Comparison of ENCODE assay signal across 36 mouse cellular contexts in genomic region chr13:30978224-30978623, GRCm38 (mm10). TPM values are rescaled to one million over a fixed set of nuclear protein-coding genes. Genes with fewer than 3 reads are reported as not detected.
A peak's percentile ranks its signal among the peaks of the same experiment; 100 is the strongest.
DNase-seq lines count a peak whose midpoint lies in the region; ATAC-seq and TF ChIP-seq lines count a peak whose summit lies in the region.
"Had no signal": no experiment of that assay in that cellular context is flagged by ENCODE, and none has a peak within 500 bp of the region (broad histone marks: within the 10 kb centered on the region; RNA-seq: fewer than 3 reads in every experiment).

No protein-coding gene starts in this region.

- peak; percentile 37 to 51 for DNase-seq in frontal cortex, adult 2 months (ENCODE audit: extremely low spot score in 1 of 2, low spot score in 1 of 2)
- no peak for DNase-seq in frontal cortex, postnatal 10 days (ENCODE audit: low spot score in 2 of 2)
- DNase-seq in limb, embryonic 14.5 days (ENCODE audit: low spot score): peak; percentile 52
- no peak for DNase-seq in limb, embryonic 10.5 days (ENCODE audit: low spot score)
- DNase-seq in brain, embryonic 14.5 days (ENCODE audit: low read depth): peak; percentile 79
- DNase-seq: adrenal gland, postnatal 14 days; cerebellum, adult 2 months; heart, adult 2 months; heart, postnatal 4 days; kidney, adult 2 months; kidney, postnatal 36 days; liver, postnatal 0 days; lung, postnatal 10 days; right cerebral cortex, postnatal 4 days; thymus, adult 18-20 months; thymus, postnatal 25 days had no signal

- 29% methylated on average over 4 of the region's 4 CpGs for WGBS in forebrain, embryonic 13.5 days
- WGBS in forebrain, embryonic 15.5 days: 19% methylated on average over 4 of the region's 4 CpGs
- WGBS in limb, embryonic 14.5 days: 20% methylated on average over 4 of the region's 4 CpGs
- WGBS in limb, embryonic 10.5 days: 64% methylated on average over 4 of the region's 4 CpGs

- H3K4me3 ChIP-seq in forebrain, embryonic 13.5 days: no peak overlapping the region
- no peak overlapping the region for H3K4me3 ChIP-seq in forebrain, embryonic 15.5 days
- no peak overlapping the region for H3K4me3 ChIP-seq in limb, embryonic 14.5 days (replicated peaks; ENCODE audit: low read length)
- no peak overlapping the region for H3K4me3 ChIP-seq in limb, embryonic 10.5 days
- H3K4me3 ChIP-seq: embryonic facial prominence, embryonic 13.5 days; heart, adult 2 months; heart, embryonic 12.5 days; layer of hippocampus, adult 2 months; limb, embryonic 13.5 days; liver, embryonic 12.5 days; midbrain, embryonic 15.5 days had no signal

- no peaks in the 10 kb centered on the region for H3K9me3 ChIP-seq in forebrain, embryonic 13.5 days (replicated peaks)
- H3K9me3 ChIP-seq in forebrain, embryonic 15.5 days: no peaks in the 10 kb centered on the region
- H3K9me3 ChIP-seq in limb, embryonic 14.5 days (ENCODE audit: control insufficient read depth, low read length): no peaks in the 10 kb centered on the region
- no peaks in the 10 kb centered on the region for H3K9me3 ChIP-seq in limb, embryonic 10.5 days (replicated peaks)
- H3K9me3 ChIP-seq: embryonic facial prominence, embryonic 13.5 days; heart, embryonic 12.5 days; limb, embryonic 13.5 days; liver, embryonic 12.5 days; midbrain, embryonic 15.5 days had no signal

- H3K4me1 ChIP-seq in forebrain, embryonic 13.5 days: peaks cover 5% of the 10 kb centered on the region; the same call in 1 of the 2 replicates
- H3K4me1 ChIP-seq in forebrain, embryonic 15.5 days: peaks cover 10% of the 10 kb centered on the region
- peaks cover 12% of the 10 kb centered on the region for H3K4me1 ChIP-seq in limb, embryonic 14.5 days (ENCODE audit: control insufficient read depth, insufficient read depth, low read length)
- H3K4me1 ChIP-seq in limb, embryonic 10.5 days: peaks cover 7% of the 10 kb centered on the region; the same call in 1 of the 2 replicates

- no peaks in the 10 kb centered on the region for H3K36me3 ChIP-seq in forebrain, embryonic 13.5 days (ENCODE audit: poor library complexity, severe bottlenecking)
- H3K36me3 ChIP-seq in forebrain, embryonic 15.5 days: no peaks in the 10 kb centered on the region
- no peaks in the 10 kb centered on the region for H3K36me3 ChIP-seq in limb, embryonic 14.5 days (ENCODE audit: control insufficient read depth, insufficient read depth, low read length)
- H3K36me3 ChIP-seq in limb, embryonic 10.5 days: no peaks in the 10 kb centered on the region
- H3K36me3 ChIP-seq: embryonic facial prominence, embryonic 13.5 days; heart, embryonic 12.5 days; limb, embryonic 13.5 days; liver, embryonic 12.5 days; midbrain, embryonic 15.5 days had no signal

- H3K4me2 ChIP-seq in forebrain, embryonic 13.5 days: no peak overlapping the region
- no peak overlapping the region for H3K4me2 ChIP-seq in forebrain, embryonic 15.5 days (replicated peaks)
- no peak overlapping the region for H3K4me2 ChIP-seq in limb, embryonic 14.5 days (replicated peaks; ENCODE audit: low read depth, low read length, severe bottlenecking)
- H3K4me2 ChIP-seq: embryonic facial prominence, embryonic 13.5 days; heart, embryonic 12.5 days; hindbrain, embryonic 14.5 days; limb, embryonic 13.5 days; liver, embryonic 12.5 days; midbrain, embryonic 15.5 days had no signal

- no peak overlapping the region for H3K9ac ChIP-seq in forebrain, embryonic 13.5 days
- no peak overlapping the region for H3K9ac ChIP-seq in forebrain, embryonic 15.5 days (replicated peaks)
- no peak overlapping the region for H3K9ac ChIP-seq in limb, embryonic 14.5 days (ENCODE audit: low read depth, low read length, severe bottlenecking)
- H3K9ac ChIP-seq: embryonic facial prominence, embryonic 13.5 days; heart, embryonic 12.5 days; hindbrain, embryonic 14.5 days; limb, embryonic 13.5 days; liver, embryonic 12.5 days; liver, postnatal 0 days; midbrain, embryonic 15.5 days had no signal

- no peak overlapping the region for H3K27ac ChIP-seq in forebrain, embryonic 13.5 days
- no peak overlapping the region for H3K27ac ChIP-seq in forebrain, embryonic 15.5 days (replicated peaks)
- H3K27ac ChIP-seq in limb, embryonic 14.5 days (replicated peaks; ENCODE audit: low read depth, low read length): no peak overlapping the region; the same call in 1 of the 2 replicates
- no peak overlapping the region for H3K27ac ChIP-seq in limb, embryonic 10.5 days
- H3K27ac ChIP-seq: embryonic facial prominence, embryonic 13.5 days; heart, adult 2 months; hindbrain, embryonic 14.5 days; layer of hippocampus, adult 2 months; liver, embryonic 12.5 days; macrophage; midbrain, embryonic 15.5 days; stomach, postnatal 0 days had no signal

- ATAC-seq in forebrain, embryonic 13.5 days: peak; percentile 22
- ATAC-seq in forebrain, embryonic 15.5 days (replicated peaks): no peak; the same call in 1 of the 2 replicates
- no peak for ATAC-seq in limb, embryonic 14.5 days (ENCODE audit: low FRiP score, low read depth)
- ATAC-seq in megakaryocyte progenitor cell, adult 5-6 weeks (replicated peaks; ENCODE audit: poor library complexity): no peak
- ATAC-seq: inflammation-experienced regulatory T-cells, adult 6 months; liver, embryonic 12.5 days; liver, postnatal 0 days; midbrain, embryonic 15.5 days had no signal

- H3K27me3 ChIP-seq in forebrain, embryonic 13.5 days: no peaks in the 10 kb centered on the region
- no peaks in the 10 kb centered on the region for H3K27me3 ChIP-seq in forebrain, embryonic 15.5 days
- H3K27me3 ChIP-seq in limb, embryonic 14.5 days (ENCODE audit: control insufficient read depth, insufficient read depth, low read length): no peaks in the 10 kb centered on the region
- no peaks in the 10 kb centered on the region for H3K27me3 ChIP-seq in limb, embryonic 10.5 days (ENCODE audit: low read depth, poor library complexity, severe bottlenecking)
- H3K27me3 ChIP-seq: embryonic facial prominence, embryonic 13.5 days; heart, embryonic 12.5 days; liver, embryonic 12.5 days; midbrain, embryonic 15.5 days had no signal

- no peak for TF ChIP-seq POLR2A in limb, embryonic 14.5 days (IDR thresholded peaks at IDR 0.05; ENCODE audit: borderline replicate concordance, extremely low read depth, insufficient read depth, insufficient read length)
- no peak for TF ChIP-seq POLR2A in brain, embryonic 14.5 days (IDR thresholded peaks at IDR 0.05; ENCODE audit: borderline replicate concordance, extremely low read depth, insufficient read depth, insufficient read length, poor library complexity, severe bottlenecking)

- no peak for TF ChIP-seq CTCF in brain, embryonic 14.5 days (IDR thresholded peaks at IDR 0.05; ENCODE audit: borderline replicate concordance, extremely low read depth, insufficient read depth, insufficient read length)

RNA-seq across cellular contexts. Expression of gene Gm5447, which starts 4.2 kb away (rescaled TPM):
- 0.12 TPM in 1 of 2 replicates, not detected in the other for polyA plus RNA-seq in forebrain, embryonic 13.5 days (2015; fragmentation: Nextera tagmentation; extraction: Ambion mirVana)
- 0.09 TPM in 1 of 2 replicates, not detected in the other for polyA plus RNA-seq in forebrain, embryonic 15.5 days (2015; fragmentation: Nextera tagmentation; extraction: Ambion mirVana)
- polyA plus RNA-seq in frontal cortex, adult 2 months (2012; rRNA removed): 0.08 TPM in 1 of 2 replicates, not detected in the other
- 0.08 TPM in 1 of 2 replicates, not detected in the other for polyA plus RNA-seq in limb, embryonic 14.5 days (2012; rRNA removed)
- polyA plus RNA-seq in limb, embryonic 14.5 days (2014; fragmentation: Nextera tagmentation; extraction: Ambion mirVana): 0.17 TPM in 1 of 2 replicates, not detected in the other
- 0.11 TPM in 1 of 2 replicates, not detected in the other for polyA plus RNA-seq in limb, embryonic 10.5 days (2016; fragmentation: Nextera tagmentation; extraction: Ambion mirVana)
- 0.06 and 0.07 TPM in 2 replicates for polyA plus RNA-seq in brain, embryonic 14.5 days (2012; rRNA removed)
- 0.22 TPM in 1 of 2 replicates, not detected in the other for total RNA-seq in megakaryocyte progenitor cell, adult 5-6 weeks (2015)
- total RNA-seq in megakaryocyte progenitor cell, adult 5-6 weeks (2017): not detected in 2 replicates
- total RNA-seq: adrenal gland, postnatal 14 days; gastrocnemius, postnatal 4 days; heart, adult 2 months; heart, postnatal 4 days; MEL; neutrophil, adult 5-6 weeks had no signal
- polyA plus RNA-seq: cerebellum, adult 2 months; heart, adult 2 months; heart, embryonic 12.5 days; heart, postnatal 0 days; hindbrain, embryonic 14.5 days; inflammation-experienced regulatory T-cells, adult 6 months; kidney, embryonic 16.5 days; limb, embryonic 13.5 days; liver, embryonic 12.5 days; liver, postnatal 0 days; macrophage; midbrain, embryonic 15.5 days; neural tube, embryonic 11.5 days; spleen, adult 2 months; stomach, postnatal 0 days had no signal

RNA-seq across cellular contexts. Expression of gene Exoc2, which starts 4.3 kb away (rescaled TPM):
- polyA plus RNA-seq in forebrain, embryonic 13.5 days (2015; fragmentation: Nextera tagmentation; extraction: Ambion mirVana): 40.8 and 45.7 TPM in 2 replicates
- polyA plus RNA-seq in forebrain, embryonic 15.5 days (2015; fragmentation: Nextera tagmentation; extraction: Ambion mirVana): 55.8 and 56.4 TPM in 2 replicates
- 26.7 and 28.9 TPM in 2 replicates for polyA plus RNA-seq in frontal cortex, adult 2 months (2012; rRNA removed)
- 20.4 and 20.9 TPM in 2 replicates for polyA plus RNA-seq in limb, embryonic 14.5 days (2012; rRNA removed)
- polyA plus RNA-seq in limb, embryonic 14.5 days (2014; fragmentation: Nextera tagmentation; extraction: Ambion mirVana): 32.7 and 34.5 TPM in 2 replicates
- 25.2 and 31.1 TPM in 2 replicates for polyA plus RNA-seq in limb, embryonic 10.5 days (2016; fragmentation: Nextera tagmentation; extraction: Ambion mirVana)
- polyA plus RNA-seq in brain, embryonic 14.5 days (2012; rRNA removed): 35.6 and 39.8 TPM in 2 replicates
- 43.8 and 47.6 TPM in 2 replicates for total RNA-seq in megakaryocyte progenitor cell, adult 5-6 weeks (2015)
- 32.5 and 50.5 TPM in 2 replicates for total RNA-seq in megakaryocyte progenitor cell, adult 5-6 weeks (2017)

RNA-seq across cellular contexts. Expression of gene Hus1b, which starts 30.7 kb away (rescaled TPM):
- polyA plus RNA-seq in forebrain, embryonic 13.5 days (2015; fragmentation: Nextera tagmentation; extraction: Ambion mirVana): not detected in 2 replicates
- polyA plus RNA-seq in forebrain, embryonic 15.5 days (2015; fragmentation: Nextera tagmentation; extraction: Ambion mirVana): not detected in 2 replicates
- polyA plus RNA-seq in frontal cortex, adult 2 months (2012; rRNA removed): 0.22 and 0.25 TPM in 2 replicates
- polyA plus RNA-seq in limb, embryonic 14.5 days (2012; rRNA removed): 0.21 TPM in 1 of 2 replicates, not detected in the other
- polyA plus RNA-seq in limb, embryonic 14.5 days (2014; fragmentation: Nextera tagmentation; extraction: Ambion mirVana): 0.21 TPM in 1 of 2 replicates, not detected in the other
- polyA plus RNA-seq in limb, embryonic 10.5 days (2016; fragmentation: Nextera tagmentation; extraction: Ambion mirVana): 0.13 TPM in 1 of 2 replicates, not detected in the other
- polyA plus RNA-seq in brain, embryonic 14.5 days (2012; rRNA removed): 0.15 TPM in 1 of 2 replicates, not detected in the other
- total RNA-seq in megakaryocyte progenitor cell, adult 5-6 weeks (2015): 1.1 and 1.4 TPM in 2 replicates
- total RNA-seq in megakaryocyte progenitor cell, adult 5-6 weeks (2017): 0.62 and 1.0 TPM in 2 replicates
- polyA plus RNA-seq: embryonic facial prominence, embryonic 13.5 days; heart, adult 2 months; heart, embryonic 12.5 days; heart, postnatal 0 days; hindbrain, embryonic 14.5 days; kidney, adult 2 months; kidney, embryonic 16.5 days; limb, embryonic 13.5 days; liver, postnatal 0 days; macrophage; midbrain, embryonic 15.5 days; neural tube, embryonic 11.5 days; stomach, postnatal 0 days had no signal

Comparison
In these comparisons a context has a peak if more than half of its experiments do, and no peak if none do; other contexts are left out.
1. DNase-seq: peak in frontal cortex, adult 2 months (2 of 2), limb, embryonic 14.5 days (single experiment) and brain, embryonic 14.5 days (single experiment); none in frontal cortex, postnatal 10 days (0 of 2) and limb, embryonic 10.5 days (single experiment).